Mouse (Mus musculus) neural tube, embryonic 15.5 days (tissue): ENCODE results near the gene Slc2a6. TPM values are rescaled to one million over a fixed set of nuclear protein-coding genes. Genes with fewer than 3 reads are reported as not detected.

Experiments used
- ATAC-seq: fragments of 200-750 bp; cut with Nextera tagmentation; 2 replicates; pipeline ENCODE4 v1.8.0; 2017; ENCODE audit warnings: mild to moderate bottlenecking, moderate TSS enrichment, moderate library complexity; ENCODE audit not compliant: low FRiP score
- H3K27ac ChIP-seq: fragments of 300-500 bp; sonication (generic); replicated peaks from 2 replicates; pipeline ENCODE4 v1.5.1; 2015; ENCODE audit warnings: mild to moderate bottlenecking, inconsistent platforms
- H3K27me3 ChIP-seq: fragments of 300-500 bp; sonication (generic); replicated peaks from 2 replicates; pipeline ENCODE4 v1.6.1; 2015; ENCODE audit warnings: inconsistent platforms
- H3K36me3 ChIP-seq: fragments of 300-500 bp; sonication (generic); 2 replicates; pipeline ENCODE4 v1.6.1; 2015; ENCODE audit warnings: inconsistent platforms
- H3K4me1 ChIP-seq: fragments of 300-500 bp; sonication (generic); 2 replicates; pipeline ENCODE4 v1.6.1; 2015; ENCODE audit warnings: inconsistent platforms
- H3K4me2 ChIP-seq: fragments of 300-500 bp; sonication (generic); 2 replicates; pipeline ENCODE4 v1.6.1; 2015; ENCODE audit warnings: inconsistent platforms, mild to moderate bottlenecking, moderate library complexity
- H3K4me3 ChIP-seq: fragments of 300-500 bp; sonication (generic); replicated peaks from 2 replicates; pipeline ENCODE4 v1.5.1; 2015; ENCODE audit warnings: mild to moderate bottlenecking, inconsistent platforms
- H3K9ac ChIP-seq: fragments of 300-500 bp; sonication (generic); replicated peaks from 2 replicates; pipeline ENCODE4 v1.6.1; 2015; ENCODE audit warnings: mild to moderate bottlenecking, inconsistent platforms
- H3K9me3 ChIP-seq: fragments of 300-500 bp; sonication (generic); replicated peaks from 2 replicates; pipeline ENCODE4 v1.6.1; 2016; ENCODE audit warnings: inconsistent platforms
- WGBS: fragments of 180-500 bp; shearing (Covaris S2); methylation state at CpG from one replicate; pipeline ENCODE4 v1.1.7; 2015; ENCODE audit warnings: mixed read lengths; 5-methylcytosine and 5-hydroxymethylcytosine counted together
- polyA plus RNA-seq: library from polyadenylated mRNA; unstranded; fragments of >200 nt; fragmentation: Nextera tagmentation; extraction: Ambion mirVana; gene quantifications from 2 replicates; pipeline ENCODE4 v1.2.1, GENCODE M21; 2015

Gene Slc2a6
- polyA plus RNA-seq, 1 experiment from 2014 or later: 20.0 TPM

- Histone ChIP-seq H3K36me3 (no peaks in the 10 kb centered on the region), H3K27ac (no peak overlapping the region), H3K4me1 (no peaks in the 10 kb centered on the region), H3K4me3 (no peak overlapping the region), H3K27me3 (no peaks in the 10 kb centered on the region), H3K4me2 (no peak overlapping the region), H3K9me3 (no peaks in the 10 kb centered on the region), H3K9ac (no peak overlapping the region)
- WGBS: 93% methylated on average over 7 of the region's 7 CpGs
- no peak for ATAC-seq
Observed at GRCm38 (mm10) chr2:26997993-26998392, 29.8 kb downstream of the Slc2a6 start.

- Histone ChIP-seq H3K4me3 (no peak overlapping the region), H3K4me2 (no peak overlapping the region), H3K4me1 (no peaks in the 10 kb centered on the region), H3K9ac (no peak overlapping the region), H3K27me3 (no peaks in the 10 kb centered on the region), H3K27ac (no peak overlapping the region), H3K9me3 (no peaks in the 10 kb centered on the region), H3K36me3 (no peaks in the 10 kb centered on the region)
- no peak for ATAC-seq
- 77% methylated on average over 1 of the region's 1 CpGs for WGBS
Observed at GRCm38 (mm10) chr2:26997498-26997897, 30.3 kb downstream of the Slc2a6 start.

GRCm38 (mm10) chr2:26993936-26994335 is 33.9 kb downstream of the Slc2a6 start:
- H3K4me2 ChIP-seq: no peak overlapping the region
- ATAC-seq: no peak
- H3K4me3 ChIP-seq: no peak overlapping the region
- no peaks in the 10 kb centered on the region for H3K27me3 ChIP-seq
- no peak overlapping the region for H3K27ac ChIP-seq
- no peaks in the 10 kb centered on the region for H3K36me3 ChIP-seq
- H3K4me1 ChIP-seq: no peaks in the 10 kb centered on the region
- WGBS: 89% methylated on average over 3 of the region's 3 CpGs
- H3K9me3 ChIP-seq: no peaks in the 10 kb centered on the region
- H3K9ac ChIP-seq: no peak overlapping the region

GRCm38 (mm10) chr2:26984640-26985039 is 43.2 kb downstream of the Slc2a6 start:
- Histone ChIP-seq H3K4me3 (no peak overlapping the region), H3K9ac (no peak overlapping the region), H3K27me3 (no peaks in the 10 kb centered on the region), H3K36me3 (no peaks in the 10 kb centered on the region), H3K9me3 (no peaks in the 10 kb centered on the region), H3K4me2 (no peak overlapping the region), H3K4me1 (no peaks in the 10 kb centered on the region), H3K27ac (no peak overlapping the region)
- ATAC-seq: no peak
- WGBS: 86% methylated on average over 5 of the region's 5 CpGs

GRCm38 (mm10) chr2:26984179-26984578 is 43.6 kb downstream of the Slc2a6 start:
- Histone ChIP-seq H3K4me1 (no peaks in the 10 kb centered on the region), H3K4me3 (no peak overlapping the region), H3K9ac (no peak overlapping the region), H3K4me2 (no peak overlapping the region), H3K36me3 (no peaks in the 10 kb centered on the region), H3K27me3 (no peaks in the 10 kb centered on the region), H3K27ac (no peak overlapping the region), H3K9me3 (no peaks in the 10 kb centered on the region)
- ATAC-seq: no peak
- 83% methylated on average over 2 of the region's 2 CpGs for WGBS

- Histone ChIP-seq H3K27ac (no peak overlapping the region), H3K27me3 (no peaks in the 10 kb centered on the region), H3K9me3 (no peaks in the 10 kb centered on the region), H3K9ac (no peak overlapping the region), H3K36me3 (no peaks in the 10 kb centered on the region), H3K4me3 (no peak overlapping the region), H3K4me1 (no peaks in the 10 kb centered on the region), H3K4me2 (no peak overlapping the region)
- ATAC-seq: no peak
- WGBS: 76% methylated on average over 1 of the region's 1 CpGs
Observed at GRCm38 (mm10) chr2:26980361-26980760, 47.4 kb downstream of the Slc2a6 start.

- Histone ChIP-seq H3K27me3 (no peaks in the 10 kb centered on the region), H3K27ac (no peak overlapping the region), H3K9ac (no peak overlapping the region), H3K36me3 (no peaks in the 10 kb centered on the region), H3K9me3 (no peaks in the 10 kb centered on the region), H3K4me3 (no peak overlapping the region), H3K4me2 (no peak overlapping the region), H3K4me1 (no peaks in the 10 kb centered on the region)
- 72% methylated on average over 4 of the region's 4 CpGs for WGBS
- ATAC-seq: no peak
Observed at GRCm38 (mm10) chr2:26973960-26974359, 53.8 kb downstream of the Slc2a6 start.

- no peaks in the 10 kb centered on the region for H3K36me3 ChIP-seq
- no peak for ATAC-seq
Observed at GRCm38 (mm10) chr2:26973116-26973515, 54.7 kb downstream of the Slc2a6 start, which contains the start of gene Adamts13. Gene Adamts13 (plus strand): TSS chr2:26973416.

More at GRCm38 (mm10) chr2:26973116-26973515, 54.7 kb downstream of the Slc2a6 start, which contains the start of gene Adamts13:
- H3K4me2 ChIP-seq: no peak within 1 kb of the TSS
- WGBS: 72% methylated on average over 3 of the region's 3 CpGs
- H3K9ac ChIP-seq: no peak within 1 kb of the TSS
- no peaks in the 10 kb centered on the region for H3K27me3 ChIP-seq
- H3K27ac ChIP-seq: no peak within 1 kb of the TSS
- no peak within 1 kb of the TSS for H3K4me3 ChIP-seq
- H3K9me3 ChIP-seq: no peaks in the 10 kb centered on the region
- H3K4me1 ChIP-seq: no peaks in the 10 kb centered on the region

Other genes starting within 250 kb of the Slc2a6 start
- gene Abo, start 163.0 kb downstream of the Slc2a6 start, polyA plus RNA-seq: not detected in 2 replicates
- 29.4 and 32.2 TPM in 2 replicates for gene Surf6, start 125.1 kb downstream of the Slc2a6 start, polyA plus RNA-seq
- 95.7 and 108 TPM in 2 replicates for gene Med22, start 117.3 kb downstream of the Slc2a6 start, polyA plus RNA-seq
- gene Rpl7a, start 117.2 kb downstream of the Slc2a6 start, polyA plus RNA-seq: 385 and 446 TPM in 2 replicates
- 56.6 and 58.4 TPM in 2 replicates for gene Surf2, start 111.6 kb downstream of the Slc2a6 start, polyA plus RNA-seq
- gene Surf1, start 111.5 kb downstream of the Slc2a6 start, polyA plus RNA-seq: 89.2 and 97.5 TPM in 2 replicates
- 110 and 126 TPM in 2 replicates for gene Surf4, start 94.1 kb downstream of the Slc2a6 start, polyA plus RNA-seq
- gene Stkld1, start 94.0 kb downstream of the Slc2a6 start, polyA plus RNA-seq: 0.13 and 0.61 TPM in 2 replicates
- gene Rexo4, start 63.6 kb downstream of the Slc2a6 start, polyA plus RNA-seq: 38.0 and 39.2 TPM in 2 replicates
- gene Adamts13, start 54.6 kb downstream of the Slc2a6 start, polyA plus RNA-seq: 0.09 TPM in 1 of 2 replicates, not detected in the other
- gene Cacfd1, start 18.1 kb downstream of the Slc2a6 start, polyA plus RNA-seq: 98.5 and 103 TPM in 2 replicates
- gene Mymk, start 44.2 kb upstream of the Slc2a6 start, polyA plus RNA-seq: 2.5 and 3.4 TPM in 2 replicates
- 7.2 and 7.7 TPM in 2 replicates for gene Adamtsl2, start 51.4 kb upstream of the Slc2a6 start, polyA plus RNA-seq
- 10.1 and 10.3 TPM in 2 replicates for gene Fam163b, start 114.5 kb upstream of the Slc2a6 start, polyA plus RNA-seq
- 0.29 and 0.37 TPM in 2 replicates for gene Dbh, start 137.2 kb upstream of the Slc2a6 start, polyA plus RNA-seq
- 5.9 and 8.0 TPM in 2 replicates for gene Sardh, start 220.3 kb upstream of the Slc2a6 start, polyA plus RNA-seq